Mouse (Mus musculus) embryo, embryonic 10.5 days (tissue): ENCODE data around the gene Tomm40.

Experiments
- DNase-seq: peaks from one replicate; pipeline ENCODE4 v3.0.0-alpha.2; 2015; ENCODE audit warnings: low spot score

Tomm40 gene

GRCm38 (mm10) chr7:19704475-19704874, 10.8 kb downstream of the Tomm40 start:
- DNase-seq, result no peak

GRCm38 (mm10) chr7:19702859-19703555, 12.2 kb downstream of the Tomm40 start:
- no peak for DNase-seq

- peak; percentile 80 for DNase-seq
These were observed 14.0 kb downstream of the Tomm40 start for GRCm38 (mm10) chr7:19701069-19701761.

GRCm38 (mm10) chr7:19700299-19701068, 14.8 kb downstream of the Tomm40 start:
- DNase-seq, result no peak

GRCm38 (mm10) chr7:19699827-19700148, 15.4 kb downstream of the Tomm40 start:
- DNase-seq, result no peak

GRCm38 (mm10) chr7:19698907-19699826, 16.1 kb downstream of the Tomm40 start, which contains the start of gene Apoe:
Gene Apoe, minus strand, starts transcription at chr7:19699188.
- peak; percentile 70 for DNase-seq

- DNase-seq, result peak; percentile 79
These were observed 17.0 kb downstream of the Tomm40 start for GRCm38 (mm10) chr7:19697949-19698906.

- no peak for DNase-seq
These were observed 18.8 kb downstream of the Tomm40 start for GRCm38 (mm10) chr7:19696336-19696873.

GRCm38 (mm10) chr7:19695881-19696280, 19.4 kb downstream of the Tomm40 start:
- DNase-seq, result no peak

GRCm38 (mm10) chr7:19695213-19695594, 20.0 kb downstream of the Tomm40 start:
- no peak for DNase-seq

GRCm38 (mm10) chr7:19694336-19695212, 20.7 kb downstream of the Tomm40 start:
- no peak for DNase-seq

GRCm38 (mm10) chr7:19693421-19693820, 21.8 kb downstream of the Tomm40 start:
- peak; percentile 39 for DNase-seq

GRCm38 (mm10) chr7:19691873-19692865, 23.1 kb downstream of the Tomm40 start, which contains the start of gene Apoc1:
Gene Apoc1, minus strand, starts transcription at chr7:19692660.
- DNase-seq, result no peak

GRCm38 (mm10) chr7:19691434-19691833, 23.8 kb downstream of the Tomm40 start:
- DNase-seq, result no peak

- DNase-seq, result no peak
These were observed 24.4 kb downstream of the Tomm40 start for GRCm38 (mm10) chr7:19690845-19691244.

- DNase-seq, result no peak
These were observed 26.6 kb downstream of the Tomm40 start for GRCm38 (mm10) chr7:19688611-19689010.

- DNase-seq, result no peak
These were observed 27.1 kb downstream of the Tomm40 start for GRCm38 (mm10) chr7:19688101-19688500.
